Mouse (Mus musculus): ENCODE results near the gene Rhox7b.
"Not testable (repeated sequence)": the region's sequence is repeated elsewhere in the genome, so short reads cannot be mapped to it uniquely, and the experiment has no call there.

Gene Rhox7b

DNA sequence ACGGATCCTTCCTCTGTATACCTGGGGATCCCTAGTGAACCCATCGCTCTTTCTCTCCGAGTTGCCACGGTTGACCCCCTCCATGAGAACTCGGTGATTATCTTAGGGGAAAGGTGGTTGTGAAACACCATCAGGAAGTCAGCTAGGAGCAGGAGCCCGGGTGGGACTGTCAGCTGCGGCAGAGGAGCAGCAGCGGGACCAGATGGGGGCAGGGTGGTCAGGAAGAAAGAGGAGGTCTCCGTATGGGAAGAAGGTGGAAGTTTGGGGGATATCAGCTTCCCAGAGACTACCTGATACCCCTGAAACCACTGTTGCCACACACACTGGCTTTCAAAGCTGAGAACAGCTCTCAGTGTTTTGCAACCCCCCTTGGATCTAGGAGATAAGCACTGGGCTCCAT, at the start of gene Rhox7b:
TSS of gene Rhox7b (minus strand) at position 101 of the 400 bp plus-strand sequence.
- DNase-seq (ENCODE audit: low read depth), result not testable (repeated sequence)

DNA sequence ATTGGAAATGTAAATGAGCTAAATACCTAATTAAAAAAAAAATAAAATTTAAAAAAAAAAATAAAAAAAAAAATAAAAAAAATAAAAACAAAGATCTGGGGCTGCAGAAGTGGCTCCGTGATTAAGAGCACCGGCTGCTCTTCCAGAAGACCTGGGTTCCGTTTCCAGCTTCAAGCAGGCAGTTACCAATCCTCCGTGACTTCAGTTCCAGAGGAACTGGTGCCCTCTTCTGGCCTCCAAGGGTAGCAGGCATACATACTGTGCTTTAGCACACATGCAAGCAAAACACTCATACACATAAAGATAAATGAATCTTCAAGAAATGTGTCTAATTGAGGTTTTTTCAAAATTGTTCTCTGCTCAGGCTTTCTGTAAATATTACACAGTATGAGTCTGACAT, 19.3 kb upstream of the Rhox7b start:
- no peak for DNase-seq (ENCODE audit: low read depth)

DNA sequence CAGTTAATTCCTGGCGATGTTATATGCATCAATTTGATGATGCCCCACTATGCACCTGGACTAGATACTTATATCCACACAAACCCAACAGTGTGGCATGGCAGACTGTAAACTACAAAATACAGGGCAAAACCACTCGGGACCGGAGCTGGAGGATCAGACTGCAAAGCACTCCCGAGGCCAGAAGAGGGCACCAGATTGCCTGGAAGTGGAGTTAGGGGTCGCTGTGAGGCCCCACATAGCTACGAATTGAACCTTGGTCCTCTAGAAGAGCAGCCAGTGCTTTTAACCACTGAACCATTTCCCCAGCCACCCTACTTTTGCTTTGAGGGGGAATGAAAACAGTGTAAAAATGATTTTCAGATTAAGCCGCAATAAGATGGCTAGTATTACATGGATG, 11.5 kb upstream of the Rhox7b start:
- no peak for DNase-seq (ENCODE audit: low read depth)

DNA sequence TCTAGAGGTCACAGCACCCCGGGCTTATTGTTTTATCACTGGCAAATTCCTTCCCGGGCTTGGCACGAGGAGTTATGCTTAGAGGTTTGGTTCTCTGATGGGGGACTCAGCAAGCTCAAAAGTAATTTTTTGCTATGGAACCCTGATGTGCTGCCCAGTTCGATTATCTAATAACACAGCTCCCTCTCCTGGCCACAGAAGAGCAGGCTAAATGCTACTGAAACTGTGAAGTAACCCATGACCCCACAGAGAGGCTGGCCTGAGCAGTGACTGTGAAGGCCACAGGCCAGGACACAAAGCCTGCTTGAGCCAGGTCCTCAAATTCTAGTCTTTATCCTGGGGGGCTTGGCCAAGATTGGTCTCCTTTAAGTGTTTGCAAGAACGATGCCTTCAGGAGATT, 6.7 kb upstream of the Rhox7b start:
- DNase-seq (ENCODE audit: low read depth), result no peak

DNA sequence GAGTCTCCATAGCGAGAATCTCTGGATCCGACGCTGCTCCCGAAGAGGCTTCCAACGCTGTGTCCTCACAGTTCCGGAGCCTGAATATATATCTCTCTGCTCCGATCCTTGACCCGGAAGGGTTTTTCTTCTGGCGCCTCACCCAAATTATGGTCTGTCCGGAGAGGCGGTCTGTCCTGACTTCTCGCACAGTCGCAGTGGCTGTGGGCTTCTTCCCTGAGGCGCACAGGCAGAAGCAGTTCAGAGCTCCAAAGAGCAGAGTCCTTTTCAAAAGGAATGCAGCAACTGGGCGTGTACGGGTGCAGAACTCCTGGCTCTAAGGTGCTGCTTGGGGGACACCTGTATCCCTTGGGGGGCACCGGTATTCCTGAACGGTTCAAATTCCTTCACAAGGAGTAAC, 4.6 kb upstream of the Rhox7b start, which contains the start of gene Rhox9:
TSS of gene Rhox9 (minus strand) at position 101 of the 400 bp plus-strand sequence.
- DNase-seq (ENCODE audit: low read depth), result not testable (repeated sequence)

DNA sequence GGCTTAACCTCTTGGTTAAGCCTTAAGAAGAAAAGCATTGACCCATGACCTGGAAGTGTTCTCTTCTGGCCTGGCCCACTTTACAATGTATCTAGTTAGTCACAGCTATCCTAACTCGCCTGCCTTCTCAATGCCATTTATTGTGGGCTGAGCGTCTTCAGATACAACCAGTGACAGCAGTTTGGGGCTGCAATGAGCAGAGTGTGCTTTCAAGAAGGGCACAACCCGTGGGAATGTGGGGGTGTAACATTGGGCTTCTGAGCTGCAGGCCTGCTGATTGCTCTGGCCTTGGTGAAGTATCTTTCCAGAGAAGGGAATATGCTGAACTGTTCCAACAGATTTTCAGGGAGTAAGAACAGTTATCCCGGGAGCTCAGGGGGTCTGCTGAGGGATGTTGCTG, 18.2 kb downstream of the Rhox7b start, which contains the start of gene Rhox8:
TSS of gene Rhox8 (minus strand) at position 101 of the 400 bp plus-strand sequence.
- DNase-seq (ENCODE audit: low read depth), result no peak

DNA sequence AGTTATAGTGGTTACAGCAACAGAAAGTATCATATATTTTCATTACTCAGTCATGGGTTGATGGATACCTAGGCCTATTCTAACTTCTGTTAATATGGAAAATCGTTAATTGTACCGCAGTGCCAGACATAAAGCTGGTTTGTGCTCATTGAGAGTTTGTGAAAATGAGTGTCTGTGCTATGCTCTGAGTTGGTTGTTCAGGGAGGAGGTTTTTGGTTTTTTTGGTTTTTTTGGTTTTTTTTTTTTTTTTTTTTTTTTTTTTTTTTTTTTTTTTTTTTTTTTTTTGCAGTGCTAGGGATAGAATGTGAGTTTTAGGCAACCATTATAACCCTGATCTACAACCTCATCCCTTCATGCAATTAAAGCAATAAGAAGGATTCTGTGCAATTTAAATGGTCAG, 25.4 kb downstream of the Rhox7b start:
- DNase-seq (ENCODE audit: low read depth), result no peak

Measured in induced T-regulatory cell, adult 2 months (primary cell).